Mouse (Mus musculus) gastrocnemius, postnatal 36 days (tissue): ENCODE measurements at regions not wholly inside any gene's neighbourhood (a gene's known extent, or its start where the extent isn't known, plus 50 kb on each side); places are given as distances from the start of the nearest gene placed in this dataset.
"Not testable (repeated sequence)": the region's sequence is repeated elsewhere in the genome, so short reads cannot be mapped to it uniquely, and the experiment has no call there.

Experiments used
- DNase-seq, 2 experiments: peaks; one replicate each; pipeline ENCODE4 v3.0.0; 2022
- intact Hi-C: fragments of 180-260 bp; cut with DNase I; formaldehyde crosslinking; loops from one replicate; pipeline ENCODE4 v1.15.1; 2025

DNA sequence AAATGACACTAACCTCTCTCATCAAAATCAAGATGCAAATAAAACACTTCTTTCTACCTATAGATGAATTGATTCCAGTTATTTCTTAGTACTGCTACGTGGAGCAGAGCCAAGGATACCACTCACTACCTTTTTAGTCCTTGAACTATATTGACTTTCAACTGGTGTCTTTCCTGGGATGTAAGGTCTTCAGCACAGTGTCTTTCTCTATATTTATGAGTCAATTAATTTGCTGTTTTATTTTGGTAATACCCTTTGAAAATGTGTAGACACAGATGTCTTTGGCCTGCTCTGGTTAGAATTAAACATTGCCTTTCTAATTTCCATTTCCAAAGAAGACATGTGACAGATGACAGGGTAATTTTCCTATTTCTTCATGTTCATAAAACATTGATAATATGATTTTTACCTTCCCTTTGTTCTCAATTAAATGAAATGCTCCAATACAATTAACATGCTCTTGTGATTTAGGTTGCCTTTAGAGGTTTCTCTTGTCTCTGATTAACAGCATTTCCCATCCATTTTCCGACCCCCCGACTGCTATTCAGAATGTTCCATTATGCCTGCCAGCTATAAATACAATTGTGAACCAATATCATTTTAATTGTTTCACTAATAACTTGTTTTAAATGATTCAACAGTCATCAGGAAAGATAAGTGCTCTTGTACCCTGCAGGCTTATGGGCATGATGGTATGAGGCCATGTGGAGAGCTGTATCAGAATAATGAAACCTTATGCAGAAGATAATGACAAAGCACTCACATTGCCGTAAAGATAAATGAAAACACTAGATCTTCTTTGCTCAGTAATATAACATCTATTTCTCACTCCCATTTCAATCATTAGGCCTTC lies 266.2 kb upstream of the 1700008P02Rik start:
- no peak for DNase-seq
- intact Hi-C loops: no loop called here

DNA sequence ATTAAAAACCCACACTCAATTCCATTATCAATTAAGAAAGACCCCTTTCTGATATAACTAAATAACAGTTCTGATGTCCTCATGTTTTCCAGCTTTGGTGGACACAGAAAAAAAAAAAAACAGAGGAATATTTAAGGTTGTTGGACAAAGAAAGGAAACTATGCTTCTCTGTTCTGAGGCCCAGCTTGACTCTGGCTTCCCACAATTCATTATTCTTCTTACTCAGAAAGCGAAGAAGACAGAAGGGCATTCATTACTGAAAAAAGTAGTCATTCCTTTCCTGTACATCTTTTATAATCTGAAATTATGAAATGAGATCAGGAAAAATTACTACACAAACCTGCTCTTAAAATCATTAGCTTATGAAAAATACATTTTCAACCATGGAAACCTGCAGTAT lies 263.2 kb upstream of the 1700008P02Rik start:
- intact Hi-C loops: no loop called here

DNA sequence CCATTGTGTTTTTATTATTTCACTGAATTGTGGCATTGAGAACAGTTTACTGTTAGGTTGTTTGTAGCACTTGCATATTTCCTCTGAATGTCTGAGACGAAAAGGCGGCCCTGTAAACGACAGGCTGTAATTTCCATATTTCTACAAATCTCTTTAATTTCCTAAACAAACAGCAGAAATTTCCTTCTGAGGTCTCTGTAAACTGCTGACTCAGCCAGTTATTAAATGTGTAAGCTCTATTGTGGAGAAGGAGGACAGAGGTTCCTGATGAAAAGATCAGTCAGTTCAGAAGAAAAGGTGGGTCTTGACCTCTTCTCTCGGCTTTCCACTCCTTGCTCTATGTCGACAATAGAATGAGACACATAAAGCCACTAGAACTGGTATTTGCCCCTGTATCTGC lies 256.0 kb upstream of the 1700008P02Rik start:
- DNase-seq: no peak
- intact Hi-C loops: no loop called here

More for the DNA sequence above, 263.2 kb upstream of the 1700008P02Rik start:
- DNase-seq: no peak

DNA sequence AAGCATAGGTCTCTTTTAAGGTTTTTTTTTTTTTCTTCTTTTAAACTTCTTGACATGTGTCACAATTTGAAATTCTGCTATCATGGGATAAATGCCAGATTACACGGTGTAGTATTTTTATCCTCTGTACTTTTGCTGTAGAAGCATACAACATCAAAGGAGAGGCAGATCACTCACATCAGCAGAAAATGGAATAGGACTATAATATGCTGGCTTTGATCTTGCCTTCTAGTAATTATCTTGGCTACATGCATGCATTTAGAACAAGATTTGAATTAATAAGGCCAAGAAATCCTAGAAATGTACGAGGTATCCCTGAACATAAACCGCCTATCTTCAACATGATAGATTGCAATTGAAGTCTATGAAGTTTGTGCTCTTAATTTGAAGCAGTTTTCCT lies 251.9 kb upstream of the 1700008P02Rik start:
- intact Hi-C loops: no loop called here
- DNase-seq: no peak

DNA sequence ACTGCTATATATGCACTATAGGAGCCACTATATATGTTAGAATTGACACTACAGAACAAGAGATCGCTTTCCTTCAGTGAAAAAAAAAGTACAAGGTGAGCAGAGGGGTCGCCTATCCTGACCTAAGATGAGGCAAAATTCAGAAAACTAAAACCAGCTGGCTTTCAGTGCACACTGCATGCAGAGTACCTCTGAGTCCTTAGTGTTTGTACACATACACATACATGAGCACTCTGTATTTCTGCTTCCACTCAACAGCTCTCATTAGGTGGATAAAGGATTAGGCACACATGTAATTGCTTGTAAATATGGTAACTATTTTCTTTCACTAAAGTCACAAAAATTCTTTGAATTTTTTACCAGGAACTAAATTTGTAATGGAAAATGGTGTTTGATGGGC lies 251.5 kb upstream of the 1700008P02Rik start:
- no peak for DNase-seq
- intact Hi-C loops: no loop called here

DNA sequence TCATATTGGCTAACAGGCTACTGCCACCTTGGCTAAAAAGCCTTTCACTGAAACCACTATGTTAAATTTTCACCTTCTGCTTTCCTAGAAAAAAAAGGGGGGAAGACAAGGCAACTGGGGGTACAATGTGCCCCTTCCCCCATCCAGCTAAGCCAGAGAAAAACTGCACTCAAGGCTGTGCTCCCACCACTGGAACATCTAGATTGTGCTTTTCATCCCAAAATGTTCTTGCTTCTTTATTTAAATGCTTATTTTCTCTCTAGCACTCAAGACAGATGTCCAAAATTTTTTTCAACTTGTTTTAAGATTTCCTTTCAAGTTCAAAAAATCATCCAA lies 245.9 kb upstream of the 1700008P02Rik start:
- DNase-seq: no peak
- intact Hi-C loops: no loop called here

DNA sequence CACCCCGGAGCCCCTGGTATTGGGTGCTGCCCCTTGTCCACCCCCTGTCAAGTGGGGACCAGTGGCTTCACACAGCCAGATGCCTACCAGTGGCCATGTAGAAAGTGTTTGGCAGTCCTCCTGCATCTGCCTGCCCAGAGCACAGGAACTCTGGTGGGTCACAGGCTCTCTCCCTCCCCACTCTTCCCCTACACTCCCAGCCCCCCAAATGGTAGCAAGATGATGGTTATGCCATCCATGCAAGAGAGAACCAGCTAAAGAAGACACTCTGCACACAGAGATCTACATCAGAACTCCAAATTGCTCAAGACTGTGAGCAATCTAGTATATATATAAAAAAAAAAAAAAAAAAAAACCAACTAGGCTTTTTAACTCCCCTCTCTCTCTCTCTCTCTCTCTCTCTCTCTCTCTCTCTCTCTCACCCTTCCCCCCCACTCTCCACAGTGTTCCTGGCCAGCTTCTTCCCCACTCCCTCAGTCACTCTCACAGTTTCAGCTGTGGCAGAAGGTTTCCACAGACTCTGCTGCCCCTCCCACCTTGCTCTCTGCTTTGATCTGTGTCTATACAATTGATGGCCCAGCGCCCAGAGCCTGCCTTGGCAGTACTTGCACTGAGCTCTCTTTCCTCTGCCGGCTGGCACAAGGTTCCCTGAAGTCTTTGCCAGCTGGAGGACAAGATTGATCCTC lies 245.4 kb upstream of the 1700008P02Rik start:
- no peak for DNase-seq
- intact Hi-C loops: no loop called here

DNA sequence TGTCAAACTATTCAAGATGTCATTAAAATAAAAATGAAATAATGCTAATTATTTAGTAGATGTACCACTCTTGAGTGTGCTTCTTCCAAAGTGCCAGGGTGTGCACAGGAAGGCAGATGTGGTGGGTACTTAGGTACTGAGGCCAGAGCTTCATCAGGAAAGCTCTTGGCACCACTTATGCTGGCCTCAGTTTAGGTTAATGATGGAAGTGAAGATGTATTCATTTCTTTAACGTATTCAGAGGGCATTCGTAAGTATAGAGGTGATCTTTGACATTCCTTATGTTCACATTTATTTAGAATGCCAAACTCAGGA lies 239.6 kb upstream of the 1700008P02Rik start:
- no peak for DNase-seq
- intact Hi-C loops: no loop called here

DNA sequence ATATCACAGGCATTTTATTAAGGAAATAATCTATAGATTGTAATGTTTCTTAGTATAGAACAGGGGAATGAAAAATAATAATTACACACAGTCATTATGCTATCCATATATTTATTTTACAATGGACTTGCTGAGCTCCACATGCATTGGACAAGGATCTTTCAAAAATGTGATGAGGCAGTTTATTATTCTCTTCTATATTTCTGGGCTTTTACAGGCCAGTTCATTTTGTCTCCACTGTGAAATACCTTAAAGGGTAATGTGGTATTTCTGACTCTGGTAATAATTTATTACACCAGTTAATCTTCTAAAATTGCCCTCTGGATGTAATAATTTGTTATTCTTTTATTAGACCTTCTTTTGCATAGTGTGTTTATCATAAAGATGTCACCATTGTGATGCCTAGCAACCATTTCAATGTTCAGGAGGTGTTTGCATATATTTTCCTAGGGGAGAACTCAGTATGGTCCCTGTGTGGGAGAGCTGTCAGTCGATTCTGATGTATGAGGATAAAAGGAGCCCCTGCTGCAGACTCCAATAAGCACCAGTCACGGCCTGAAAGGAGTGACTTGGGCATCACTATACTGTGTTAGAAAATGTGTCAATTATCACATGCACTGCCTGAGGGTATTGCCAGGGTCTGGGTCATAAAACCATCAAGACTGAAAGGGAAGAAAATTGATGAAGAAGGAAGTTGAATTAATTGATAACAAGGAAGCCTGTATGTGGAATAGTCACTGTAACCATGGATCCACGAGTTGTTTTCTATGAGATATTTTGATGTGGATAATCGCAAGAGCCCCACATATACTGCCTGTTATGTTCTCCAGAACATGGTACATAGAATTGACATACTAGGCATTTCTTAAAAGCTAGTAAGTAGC lies 239.0 kb upstream of the 1700008P02Rik start:
- no peak for DNase-seq
- intact Hi-C loops: no loop called here

DNA sequence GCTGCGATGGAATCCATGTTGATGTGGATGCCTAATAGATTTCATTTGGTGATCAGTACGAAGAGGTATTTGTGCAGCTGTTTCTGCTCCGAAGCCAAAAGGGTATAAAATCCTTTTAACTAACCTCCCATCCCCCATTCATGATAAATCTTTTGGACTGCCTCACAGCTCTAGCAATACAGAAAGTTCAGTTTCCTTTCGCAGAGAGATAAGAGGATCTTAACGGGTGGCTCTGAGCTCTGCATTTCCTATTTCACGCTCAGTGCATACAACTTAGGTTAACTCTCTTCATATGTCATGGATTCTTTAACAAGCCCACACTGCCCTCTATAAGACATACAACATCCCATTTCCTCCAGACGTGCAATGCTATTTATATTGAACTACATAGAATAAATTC lies 199.1 kb upstream of the 1700008P02Rik start:
- DNase-seq: no peak

DNA sequence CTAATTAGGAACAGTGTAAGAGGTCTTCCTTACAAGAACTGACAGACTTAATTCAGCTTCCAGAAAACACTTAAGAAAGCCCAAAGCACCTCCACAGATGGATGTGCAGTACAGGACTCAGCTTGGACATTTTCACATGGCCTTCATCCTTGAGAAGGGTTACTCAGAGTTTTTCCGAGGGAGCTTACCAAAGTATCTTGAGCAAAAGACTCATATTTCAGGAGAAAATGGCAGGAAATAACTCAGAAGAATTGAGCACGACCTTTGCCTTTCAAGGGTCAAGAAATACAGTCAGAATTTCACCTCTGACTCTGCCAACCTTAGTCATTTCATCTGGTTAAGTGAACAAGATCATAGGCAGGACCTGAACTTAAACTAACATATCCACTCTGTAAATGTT lies 192.1 kb upstream of the 1700008P02Rik start:
- intact Hi-C loops: no loop called here
- DNase-seq: no peak

More for the DNA sequence above, 199.1 kb upstream of the 1700008P02Rik start:
- intact Hi-C loops: no loop called here

DNA sequence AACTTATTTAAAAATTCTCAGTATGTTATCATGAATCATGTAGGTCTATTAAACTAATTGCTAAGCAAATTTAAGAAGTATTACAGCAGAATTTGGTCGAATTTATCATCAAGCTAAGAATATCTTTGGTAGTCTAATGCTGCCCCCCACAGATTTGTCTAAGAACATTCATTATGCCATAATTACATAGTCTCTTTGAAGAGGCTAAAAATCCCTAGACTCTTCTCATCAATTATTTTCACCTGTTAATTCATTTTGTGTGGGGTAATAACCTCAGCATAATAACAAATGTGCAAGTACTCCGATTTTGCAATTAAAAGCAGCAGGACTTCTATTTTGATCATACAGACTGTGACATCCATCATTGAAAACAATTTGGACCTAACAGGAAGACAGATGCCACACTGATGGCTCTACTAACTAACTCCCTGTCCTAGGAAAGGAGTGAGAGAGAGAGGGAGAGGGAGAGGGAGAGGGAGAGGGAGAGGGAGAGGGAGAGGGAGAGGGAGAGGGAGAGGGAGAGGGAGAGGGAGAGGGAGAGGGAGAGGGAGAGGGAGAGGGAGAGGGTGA lies 189.2 kb upstream of the 1700008P02Rik start:
- intact Hi-C loops: no loop called here
- no peak for DNase-seq

DNA sequence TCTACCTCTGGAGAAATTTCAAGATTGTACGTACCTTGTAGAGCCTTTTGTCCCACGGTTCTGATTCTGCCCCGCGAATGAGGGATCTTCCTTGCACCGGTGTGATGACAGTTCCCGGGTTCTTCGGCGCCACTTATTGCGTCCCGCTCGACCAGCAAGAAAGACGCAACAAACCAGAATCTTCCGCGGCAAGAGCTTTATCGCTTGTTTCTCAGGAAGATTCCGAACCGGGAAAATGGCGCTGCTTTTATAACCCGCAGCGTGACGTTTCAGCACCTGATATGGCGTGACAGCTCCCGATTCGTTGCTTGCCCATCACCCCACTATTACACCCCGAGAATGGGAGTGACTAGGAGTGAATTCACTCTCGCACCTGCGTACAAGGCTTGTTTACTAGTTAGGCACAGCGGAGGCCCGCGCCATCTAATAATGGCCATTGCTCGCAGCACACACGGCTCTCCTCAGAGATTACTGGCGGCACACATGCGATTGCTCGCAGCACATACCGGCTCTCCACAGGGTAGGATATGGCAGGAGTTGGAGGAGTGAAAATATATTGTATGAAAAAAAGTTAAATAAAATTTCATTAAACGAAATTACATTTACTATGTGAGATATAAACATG lies 180.0 kb upstream of the 1700008P02Rik start:
- intact Hi-C loops, DNase-seq: not testable (repeated sequence)

DNA sequence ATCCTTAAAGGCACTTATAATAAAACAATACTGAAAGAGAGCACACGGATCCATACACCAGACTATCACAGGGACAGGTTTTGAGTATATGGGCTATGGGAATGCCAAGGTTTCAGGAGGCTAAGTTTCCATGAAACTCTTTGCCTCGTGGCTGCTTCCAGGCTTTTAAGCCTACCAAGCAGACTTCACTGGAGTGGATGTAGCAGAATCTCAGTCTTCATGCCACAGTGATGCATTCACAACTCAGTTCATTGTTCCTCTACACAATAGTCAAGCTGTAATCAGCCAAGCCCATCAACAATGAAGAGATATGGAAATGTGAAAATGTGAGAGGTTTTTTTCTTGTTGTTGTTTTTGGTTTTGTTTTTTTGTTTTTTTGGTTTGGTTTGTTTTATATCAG lies 148.3 kb upstream of the 1700008P02Rik start:
- intact Hi-C loops: no loop called here
- DNase-seq: no peak

DNA sequence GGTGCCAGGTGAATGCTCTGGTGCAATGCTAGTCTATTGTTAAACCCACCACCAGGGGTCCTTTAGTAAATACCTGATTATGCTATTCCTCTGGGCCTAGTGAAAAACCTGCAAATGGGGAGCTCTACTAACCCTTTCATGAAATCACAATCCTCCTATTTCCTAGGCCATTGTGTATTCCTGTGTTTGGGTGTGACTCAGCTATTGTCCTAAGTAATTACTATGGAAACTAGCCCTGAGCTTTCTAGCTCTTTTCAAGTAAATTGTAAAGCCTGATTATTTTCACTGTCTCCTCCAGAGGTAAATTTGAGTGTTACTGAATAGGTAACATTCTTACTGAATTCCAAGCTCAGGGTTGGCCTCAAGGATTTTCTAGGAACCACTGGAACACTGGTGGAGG lies 147.8 kb upstream of the 1700008P02Rik start:
- intact Hi-C loops, DNase-seq: not testable (repeated sequence)

DNA sequence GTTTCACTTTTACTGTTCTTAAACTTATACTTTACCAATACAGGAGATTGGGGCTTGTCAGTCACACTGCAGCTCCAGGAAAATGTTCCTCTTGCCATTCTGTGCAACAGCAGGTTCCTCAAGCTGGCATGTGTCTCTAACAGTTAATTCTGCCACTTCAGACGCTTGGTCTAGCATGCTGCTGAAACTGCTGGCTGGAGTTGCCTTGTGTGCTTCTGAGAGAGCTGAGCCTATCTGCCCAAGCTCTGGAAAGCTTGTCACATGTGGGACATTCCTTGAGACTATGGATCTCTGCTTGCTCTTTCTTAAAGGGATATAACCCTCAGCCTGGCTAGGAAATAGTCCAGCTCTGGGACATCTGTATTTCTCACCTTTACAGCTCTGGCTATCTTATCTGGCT lies 138.9 kb upstream of the 1700008P02Rik start:
- intact Hi-C loops: no loop called here
- DNase-seq: no peak

DNA sequence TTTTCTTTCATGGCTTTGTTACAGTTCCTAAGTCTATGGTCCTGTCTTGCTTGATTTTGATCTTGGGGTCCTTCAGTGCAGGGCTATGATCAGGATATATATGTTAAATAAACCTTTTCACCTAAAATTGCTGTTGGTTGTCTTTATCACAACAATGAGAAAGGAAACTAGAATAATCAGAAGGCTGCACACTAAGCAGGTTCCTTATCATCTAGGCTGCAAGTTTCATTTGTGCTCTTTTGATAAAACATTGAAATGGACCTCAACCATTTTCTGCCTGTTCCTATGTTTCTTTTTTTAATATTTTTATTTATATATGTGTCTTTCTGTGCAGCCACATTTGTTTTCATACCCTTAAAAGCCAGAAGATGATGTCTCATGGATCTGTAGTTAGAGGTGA lies 137.3 kb upstream of the 1700008P02Rik start:
- intact Hi-C loops: no loop called here
- DNase-seq: no peak

DNA sequence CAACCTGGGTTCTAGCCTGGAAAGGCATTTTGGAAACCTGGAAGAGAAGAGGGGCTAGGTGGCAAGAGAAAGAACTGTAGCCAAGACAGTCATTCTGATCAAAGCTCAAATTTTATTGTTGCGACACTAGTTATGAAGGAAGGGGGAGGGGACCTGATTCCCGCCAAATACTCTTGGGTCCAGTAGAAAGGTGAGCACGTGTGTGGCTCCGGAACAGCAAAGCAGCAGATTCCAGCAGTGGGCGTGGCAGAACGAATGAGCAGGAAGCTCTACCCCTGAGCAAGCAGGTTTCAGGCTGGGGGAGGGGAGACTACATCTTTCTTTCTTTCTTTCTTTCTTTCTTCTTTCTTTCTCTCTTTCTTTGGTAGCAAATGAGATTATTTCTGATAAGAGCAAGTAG lies 130.5 kb upstream of the 1700008P02Rik start:
- intact Hi-C loops: not testable (repeated sequence)

DNA sequence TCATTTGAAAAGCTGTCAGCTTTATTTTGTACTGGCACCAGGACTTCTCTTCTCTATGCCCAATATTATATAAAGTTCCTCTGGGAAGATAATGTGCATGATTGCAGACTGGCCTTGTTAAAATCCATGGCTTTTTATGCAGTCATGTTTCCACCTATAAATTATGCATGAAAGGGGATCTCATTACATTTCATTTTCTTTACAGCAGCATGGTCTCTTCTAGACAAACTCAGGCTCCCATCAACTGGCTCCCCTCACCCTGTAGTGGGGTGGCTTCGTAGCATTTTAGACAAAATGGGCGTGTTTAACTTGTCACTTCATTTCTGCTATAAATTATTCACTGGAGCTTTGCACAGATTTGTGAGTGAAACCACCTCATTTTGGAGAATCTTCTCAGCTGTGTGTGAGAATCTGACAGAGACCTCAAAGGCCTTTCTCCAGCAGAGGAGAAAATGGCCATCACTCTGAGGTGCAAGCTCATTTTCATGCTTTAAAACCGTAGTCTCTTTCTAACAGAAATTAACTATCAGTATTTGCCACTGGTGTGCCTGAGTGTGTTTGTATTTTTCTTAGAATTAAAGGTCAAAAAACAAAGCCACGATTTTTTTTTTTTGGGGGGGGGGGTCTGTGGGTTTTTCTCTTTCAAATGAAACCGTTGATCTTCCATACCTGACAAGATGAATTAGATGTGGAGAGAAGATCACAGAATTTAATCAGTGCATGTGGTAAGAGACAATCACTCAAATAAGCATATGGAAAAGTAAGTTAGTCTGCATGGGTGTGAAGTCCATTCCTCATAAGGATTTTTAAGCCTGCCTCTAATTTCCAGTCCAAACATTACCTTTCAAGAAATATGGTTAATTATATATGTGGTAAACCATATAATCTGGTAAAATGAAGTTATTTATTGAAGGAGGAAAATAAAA lies 111.4 kb upstream of the 1700008P02Rik start:
- DNase-seq: no peak

More for the DNA sequence above, 130.5 kb upstream of the 1700008P02Rik start:
- not testable (repeated sequence) for DNase-seq

More for the DNA sequence above, 111.4 kb upstream of the 1700008P02Rik start:
- intact Hi-C loops: no loop called here
